Mouse (Mus musculus) intestine, embryonic 14.5 days (tissue): ENCODE measurements around the gene Map7d1. TPM values are rescaled to one million over a fixed set of nuclear protein-coding genes. Genes with fewer than 3 reads are reported as not detected.
A peak's percentile ranks its signal among the peaks of the same experiment; 100 is the strongest.

Experiments used
- ATAC-seq: fragments of 200-750 bp; cut with Nextera tagmentation; replicated peaks from 2 replicates; pipeline ENCODE4 v1.8.0; 2017; ENCODE audit warnings: low read depth, moderate number of reproducible peaks, moderate TSS enrichment, moderate library complexity; ENCODE audit not compliant: low FRiP score, low TSS enrichment
- DNase-seq: peaks from one replicate; pipeline ENCODE4 v3.0.0-alpha.2; 2018; ENCODE audit warnings: low spot score
- H3K27ac ChIP-seq: fragments of 300-500 bp; sonication (generic); 2 replicates; pipeline ENCODE4 v1.5.1; 2014; ENCODE audit warnings: low read depth, mild to moderate bottlenecking, control low read depth
- H3K27me3 ChIP-seq: fragments of 300-500 bp; sonication (generic); replicated peaks from 2 replicates; pipeline ENCODE4 v1.6.1; 2014; ENCODE audit warnings: low read length, control low read depth; ENCODE audit not compliant: control insufficient read depth, insufficient read depth
- H3K36me3 ChIP-seq: fragments of 300-500 bp; sonication (generic); 2 replicates; pipeline ENCODE4 v1.6.1; 2014; ENCODE audit warnings: low read length, control low read depth; ENCODE audit not compliant: control insufficient read depth, insufficient read depth
- H3K4me1 ChIP-seq: fragments of 300-500 bp; sonication (generic); replicated peaks from 2 replicates; pipeline ENCODE4 v1.6.1; 2014; ENCODE audit warnings: low read length, control low read depth, mixed read lengths; ENCODE audit not compliant: control insufficient read depth, insufficient read depth
- H3K4me2 ChIP-seq: fragments of 300-500 bp; sonication (generic); 2 replicates; pipeline ENCODE4 v1.6.1; 2014; ENCODE audit warnings: low read length
- H3K4me3 ChIP-seq: fragments of 300-500 bp; sonication (generic); 2 replicates; pipeline ENCODE4 v1.5.1; 2014; ENCODE audit warnings: low read depth, low read length, control low read depth, mixed read lengths
- H3K9ac ChIP-seq: fragments of 300-500 bp; sonication (generic); 2 replicates; pipeline ENCODE4 v1.6.1; 2014; ENCODE audit warnings: mild to moderate bottlenecking, low read length
- H3K9me3 ChIP-seq: fragments of 300-500 bp; sonication (generic); 2 replicates; pipeline ENCODE4 v1.6.1; 2016; ENCODE audit warnings: low read length, control low read depth; ENCODE audit not compliant: control insufficient read depth
- WGBS: fragments of 180-500 bp; shearing (Covaris S2); extraction: QIAGEN DNeasy Blood & Tissue Kit; methylation state at CpG from one replicate; pipeline ENCODE4 v1.1.7; 2014; 5-methylcytosine and 5-hydroxymethylcytosine counted together
- polyA plus RNA-seq: library from polyadenylated mRNA; unstranded; fragments of >200 nt; fragmentation: Nextera tagmentation; extraction: Ambion mirVana; gene quantifications from 2 replicates; pipeline ENCODE4 v1.2.1, GENCODE M21; 2014

The Map7d1 gene
- polyA plus RNA-seq, 1 experiment from 2014 or later, result 38.0 TPM

GRCm38 (mm10) chr4:126253637-126254272, 2.4 kb downstream of the Map7d1 start:
- H3K9ac ChIP-seq, result peak overlapping the region; percentile 97
- H3K27ac ChIP-seq, result no peak overlapping the region
- peak overlapping the region; percentile 91 for H3K4me2 ChIP-seq
- WGBS, result 81% methylated on average over 14 of the region's 14 CpGs
- no peaks in the 10 kb centered on the region for H3K9me3 ChIP-seq
- no peaks in the 10 kb centered on the region for H3K36me3 ChIP-seq
- H3K27me3 ChIP-seq, result no peaks in the 10 kb centered on the region
- peak overlapping the region; percentile 92 for H3K4me3 ChIP-seq
- H3K4me1 ChIP-seq, result peaks cover 57% of the 10 kb centered on the region
- DNase-seq (no peak), ATAC-seq (no peak)

- Histone ChIP-seq H3K4me2 (peak overlapping the region; percentile 3), H3K36me3 (no peaks in the 10 kb centered on the region), H3K9me3 (no peaks in the 10 kb centered on the region), H3K27me3 (no peaks in the 10 kb centered on the region), H3K9ac (no peak overlapping the region), H3K4me3 (no peak overlapping the region), H3K27ac (peak overlapping the region; percentile 55; the same call in 1 of the 2 replicates), H3K4me1 (peaks cover 50% of the 10 kb centered on the region)
- DNase-seq (no peak), ATAC-seq (no peak)
- 79% methylated on average over 17 of the region's 17 CpGs for WGBS
Observed at GRCm38 (mm10) chr4:126252411-126253237, 3.5 kb downstream of the Map7d1 start.

- Histone ChIP-seq H3K9me3 (no peaks in the 10 kb centered on the region), H3K36me3 (no peaks in the 10 kb centered on the region), H3K4me3 (peak overlapping the region; percentile 5; the same call in 1 of the 2 replicates), H3K27me3 (no peaks in the 10 kb centered on the region), H3K4me1 (peaks cover 42% of the 10 kb centered on the region), H3K4me2 (peak overlapping the region; percentile 3), H3K27ac (peak overlapping the region; percentile 55), H3K9ac (0 out of 2 replicates have a peak overlapping the region, but pooled peaks have one; percentile 2)
- DNase-seq (no peak), ATAC-seq (no peak)
- 59% methylated on average over 11 of the region's 11 CpGs for WGBS
Observed at GRCm38 (mm10) chr4:126251655-126252254, 4.4 kb downstream of the Map7d1 start.

- 25% methylated on average over 4 of the region's 4 CpGs for WGBS
- H3K9ac ChIP-seq, result no peak overlapping the region
- no peaks in the 10 kb centered on the region for H3K9me3 ChIP-seq
- no peak for ATAC-seq
- H3K27ac ChIP-seq, result no peak overlapping the region
- no peak overlapping the region for H3K4me3 ChIP-seq
- peaks cover 42% of the 10 kb centered on the region for H3K4me1 ChIP-seq
- H3K36me3 ChIP-seq, result peaks cover 7% of the 10 kb centered on the region
- no peak for DNase-seq
- no peaks in the 10 kb centered on the region for H3K27me3 ChIP-seq
- H3K4me2 ChIP-seq, result no peak overlapping the region
Observed at GRCm38 (mm10) chr4:126250659-126251058, 5.5 kb downstream of the Map7d1 start.

- no peaks in the 10 kb centered on the region for H3K9me3 ChIP-seq
- DNase-seq, result no peak
Observed at GRCm38 (mm10) chr4:126248261-126248868, 7.8 kb downstream of the Map7d1 start.

GRCm38 (mm10) chr4:126246202-126246889, 9.8 kb downstream of the Map7d1 start:
- no peak overlapping the region for H3K27ac ChIP-seq

More at GRCm38 (mm10) chr4:126248261-126248868, 7.8 kb downstream of the Map7d1 start:
- peaks cover 28% of the 10 kb centered on the region for H3K4me1 ChIP-seq
- WGBS, result 41% methylated on average over 11 of the region's 11 CpGs
- H3K9ac ChIP-seq, result no peak overlapping the region
- no peak for ATAC-seq
- H3K27me3 ChIP-seq, result no peaks in the 10 kb centered on the region
- no peak overlapping the region for H3K4me2 ChIP-seq
- no peak overlapping the region for H3K27ac ChIP-seq
- no peak overlapping the region for H3K4me3 ChIP-seq
- H3K36me3 ChIP-seq, result peaks cover 9% of the 10 kb centered on the region

GRCm38 (mm10) chr4:126242510-126242909, 13.6 kb downstream of the Map7d1 start:
- Histone ChIP-seq H3K4me3 (no peak overlapping the region), H3K4me2 (no peak overlapping the region), H3K9ac (no peak overlapping the region), H3K9me3 (no peaks in the 10 kb centered on the region), H3K27me3 (no peaks in the 10 kb centered on the region), H3K4me1 (no peaks in the 10 kb centered on the region), H3K36me3 (peaks cover 59% of the 10 kb centered on the region), H3K27ac (no peak overlapping the region)
- no peak for DNase-seq
- 91% methylated on average over 6 of the region's 6 CpGs for WGBS
- no peak for ATAC-seq

More at GRCm38 (mm10) chr4:126246202-126246889, 9.8 kb downstream of the Map7d1 start:
- ATAC-seq (no peak), DNase-seq (no peak)
- H3K4me3 ChIP-seq, result no peak overlapping the region
- H3K4me2 ChIP-seq, result no peak overlapping the region
- no peaks in the 10 kb centered on the region for H3K27me3 ChIP-seq
- H3K9ac ChIP-seq, result no peak overlapping the region
- peaks cover 11% of the 10 kb centered on the region for H3K4me1 ChIP-seq
- H3K9me3 ChIP-seq, result no peaks in the 10 kb centered on the region
- WGBS, result 85% methylated on average over 13 of the region's 13 CpGs
- H3K36me3 ChIP-seq, result peaks cover 26% of the 10 kb centered on the region

GRCm38 (mm10) chr4:126241956-126242355, 14.2 kb downstream of the Map7d1 start:
- Histone ChIP-seq H3K4me2 (no peak overlapping the region), H3K27me3 (no peaks in the 10 kb centered on the region), H3K4me1 (no peaks in the 10 kb centered on the region), H3K9ac (no peak overlapping the region), H3K4me3 (no peak overlapping the region), H3K36me3 (peaks cover 65% of the 10 kb centered on the region), H3K27ac (no peak overlapping the region), H3K9me3 (no peaks in the 10 kb centered on the region)
- ATAC-seq, result no peak
- no peak for DNase-seq
- 52% methylated on average over 9 of the region's 9 CpGs for WGBS
